Mouse (Mus musculus) forebrain, embryonic 15.5 days (tissue): ENCODE results near the gene Myl6. TPM values are rescaled to one million over a fixed set of nuclear protein-coding genes. Genes with fewer than 3 reads are reported as not detected.

ENCODE experiments used
- ATAC-seq: fragments of 200-750 bp; cut with Nextera tagmentation; replicated peaks from 2 replicates; pipeline ENCODE4 v1.8.0; 2017; ENCODE audit warnings: mild to moderate bottlenecking, moderate TSS enrichment, moderate library complexity
- H3K27ac ChIP-seq: fragments of 300-500 bp; sonication (generic); replicated peaks from 2 replicates; pipeline ENCODE4 v1.5.1; 2015; ENCODE audit warnings: mild to moderate bottlenecking, inconsistent platforms
- H3K27me3 ChIP-seq: fragments of 300-500 bp; sonication (generic); 2 replicates; pipeline ENCODE4 v1.6.1; 2015; ENCODE audit warnings: inconsistent platforms
- H3K36me3 ChIP-seq: fragments of 300-500 bp; sonication (generic); 2 replicates; pipeline ENCODE4 v1.6.1; 2015; ENCODE audit warnings: mild to moderate bottlenecking, inconsistent platforms
- H3K4me1 ChIP-seq: fragments of 300-500 bp; sonication (generic); 2 replicates; pipeline ENCODE4 v1.6.1; 2015; ENCODE audit warnings: inconsistent platforms
- H3K4me2 ChIP-seq: fragments of 300-500 bp; sonication (generic); replicated peaks from 2 replicates; pipeline ENCODE4 v1.6.1; 2015; ENCODE audit warnings: mild to moderate bottlenecking, inconsistent platforms
- H3K4me3 ChIP-seq: fragments of 300-500 bp; sonication (generic); 2 replicates; pipeline ENCODE4 v1.5.1; 2015; ENCODE audit warnings: mild to moderate bottlenecking, inconsistent platforms
- H3K9ac ChIP-seq: fragments of 300-500 bp; sonication (generic); replicated peaks from 2 replicates; pipeline ENCODE4 v1.6.1; 2015; ENCODE audit warnings: mild to moderate bottlenecking, inconsistent platforms
- H3K9me3 ChIP-seq: fragments of 300-500 bp; sonication (generic); 2 replicates; pipeline ENCODE4 v1.6.1; 2016; ENCODE audit warnings: inconsistent platforms
- WGBS: fragments of 180-500 bp; shearing (Covaris S2); methylation state at CpG from one replicate; pipeline ENCODE4 v1.1.7; 2015; ENCODE audit warnings: mixed read lengths; 5-methylcytosine and 5-hydroxymethylcytosine counted together
- microRNA-seq: library from miRNA; unstranded; fragments of <30 nt; microRNA quantifications from one replicate; pipeline ENCODE4, GENCODE M21; 2016
- polyA plus RNA-seq: library from polyadenylated mRNA; unstranded; fragments of >200 nt; fragmentation: Nextera tagmentation; extraction: Ambion mirVana; gene quantifications from 2 replicates; pipeline ENCODE4 v1.2.1, GENCODE M21; 2015

Gene Myl6
- polyA plus RNA-seq, 1 experiment from 2014 or later = 682 TPM

DNA sequence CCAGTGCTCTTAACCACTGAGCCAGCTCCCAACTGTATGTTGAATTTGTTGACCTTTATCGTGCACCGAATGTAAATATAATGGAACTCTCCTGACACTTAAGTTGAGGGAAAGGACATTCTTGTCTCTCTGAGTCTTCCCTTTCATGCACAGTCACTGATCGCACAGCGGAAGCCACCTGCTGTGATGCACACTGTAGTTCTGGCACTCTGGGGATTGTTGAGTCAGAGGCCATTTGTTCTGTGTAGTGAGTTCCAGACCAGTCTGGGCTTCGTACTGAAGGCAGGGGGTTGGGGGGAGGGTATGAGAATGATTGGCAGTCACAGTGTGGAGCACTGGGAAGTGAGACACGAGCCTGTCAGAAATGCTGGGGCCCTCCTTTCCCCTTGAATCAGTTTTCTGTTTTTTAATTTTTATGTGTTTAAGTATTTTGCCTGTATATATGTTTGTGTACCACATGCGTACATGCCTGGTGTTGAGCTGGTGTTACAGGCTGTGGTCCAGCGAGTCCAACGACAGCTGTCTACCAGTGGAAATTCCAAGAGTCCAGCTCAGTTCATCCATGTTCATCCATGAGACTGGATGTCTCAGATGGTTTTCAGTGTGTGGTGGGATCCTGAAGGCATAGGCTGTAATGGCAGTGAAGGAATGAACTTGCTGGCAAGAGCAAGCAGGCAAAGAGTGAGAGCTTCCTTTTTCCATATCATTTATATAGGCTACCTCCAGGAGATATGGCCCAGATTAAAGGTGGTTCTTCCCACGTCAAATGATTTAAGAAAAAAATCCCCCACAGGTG, 52.4 kb downstream of the Myl6 start:
- ATAC-seq = no peak

More for the DNA sequence above, 52.4 kb downstream of the Myl6 start:
- Histone ChIP-seq H3K36me3 (peaks cover 44% of the 10 kb centered on the region), H3K27me3 (no peaks in the 10 kb centered on the region), H3K4me2 (no peak overlapping the region), H3K27ac (no peak overlapping the region), H3K4me3 (no peak overlapping the region), H3K9me3 (no peaks in the 10 kb centered on the region), H3K4me1 (no peaks in the 10 kb centered on the region), H3K9ac (no peak overlapping the region)
- WGBS = 83% methylated on average over 10 of the region's 10 CpGs

Small RNAs within 50 kb of the gene (microRNA-seq; reads per million reads assigned to microRNA genes)
- gene Mir6916 = not detected
- not detected for gene Mir8105

Other genes starting within 250 kb of the Myl6 start
- gene Apon, start 240.0 kb downstream of the Myl6 start, polyA plus RNA-seq = 0.19 TPM in 1 of 2 replicates, not detected in the other
- gene Apof, start 225.5 kb downstream of the Myl6 start, polyA plus RNA-seq = not detected in 2 replicates
- gene Stat2, start 223.6 kb downstream of the Myl6 start, polyA plus RNA-seq = 17.1 and 21.0 TPM in 2 replicates
- gene Il23a, start 195.4 kb downstream of the Myl6 start, polyA plus RNA-seq = 0.11 TPM in 1 of 2 replicates, not detected in the other
- gene Pan2, start 190.8 kb downstream of the Myl6 start, polyA plus RNA-seq = 27.6 and 30.9 TPM in 2 replicates
- gene Cnpy2, start 171.7 kb downstream of the Myl6 start, polyA plus RNA-seq = 208 and 216 TPM in 2 replicates
- 233 and 237 TPM in 2 replicates for gene Cs, start 156.4 kb downstream of the Myl6 start, polyA plus RNA-seq
- 33.7 and 35.7 TPM in 2 replicates for gene Coq10a, start 125.1 kb downstream of the Myl6 start, polyA plus RNA-seq
- 13.0 and 13.4 TPM in 2 replicates for gene Ankrd52, start 117.0 kb downstream of the Myl6 start, polyA plus RNA-seq
- gene Slc39a5, start 92.9 kb downstream of the Myl6 start, polyA plus RNA-seq = 0.09 and 0.24 TPM in 2 replicates
- gene Nabp2, start 82.7 kb downstream of the Myl6 start, polyA plus RNA-seq = 137 and 139 TPM in 2 replicates
- 104 and 110 TPM in 2 replicates for gene Rnf41, start 82.5 kb downstream of the Myl6 start, polyA plus RNA-seq
- gene Smarcc2, start 34.9 kb downstream of the Myl6 start, polyA plus RNA-seq = 201 and 202 TPM in 2 replicates
- gene Myl6b, start 4.5 kb upstream of the Myl6 start, polyA plus RNA-seq = 4.7 and 5.6 TPM in 2 replicates
- 6.8 and 7.6 TPM in 2 replicates for gene Esyt1, start 31.7 kb upstream of the Myl6 start, polyA plus RNA-seq
- 22.8 and 24.5 TPM in 2 replicates for gene Zc3h10, start 53.6 kb upstream of the Myl6 start, polyA plus RNA-seq
- 2,336 and 2,513 TPM in 2 replicates for gene Rpl41, start 55.2 kb upstream of the Myl6 start, polyA plus RNA-seq
- gene Pa2g4, start 71.8 kb upstream of the Myl6 start, polyA plus RNA-seq = 146 and 149 TPM in 2 replicates
- gene Erbb3, start 95.5 kb upstream of the Myl6 start, polyA plus RNA-seq = 0.42 TPM in 2 replicates
- 441 and 472 TPM in 2 replicates for gene Rps26, start 132.6 kb upstream of the Myl6 start, polyA plus RNA-seq
- 11.3 TPM in 2 replicates for gene Ikzf4, start 151.8 kb upstream of the Myl6 start, polyA plus RNA-seq
- gene Suox, start 179.9 kb upstream of the Myl6 start, polyA plus RNA-seq = 12.3 and 12.5 TPM in 2 replicates
- gene Rab5b, start 202.1 kb upstream of the Myl6 start, polyA plus RNA-seq = 116 and 117 TPM in 2 replicates
- 0.09 and 0.33 TPM in 2 replicates for gene Pmel, start 210.1 kb upstream of the Myl6 start, polyA plus RNA-seq
- 37.6 and 39.7 TPM in 2 replicates for gene Cdk2, start 210.9 kb upstream of the Myl6 start, polyA plus RNA-seq